Mouse (Mus musculus): ENCODE data around the gene Phc2.
A peak's percentile ranks its signal among the peaks of the same experiment; 100 is the strongest.

Gene Phc2

GRCm38 (mm10) chr4:128787023-128787939 is 132.8 kb downstream of the Phc2 start:
- DNase-seq = no peak

DNA sequence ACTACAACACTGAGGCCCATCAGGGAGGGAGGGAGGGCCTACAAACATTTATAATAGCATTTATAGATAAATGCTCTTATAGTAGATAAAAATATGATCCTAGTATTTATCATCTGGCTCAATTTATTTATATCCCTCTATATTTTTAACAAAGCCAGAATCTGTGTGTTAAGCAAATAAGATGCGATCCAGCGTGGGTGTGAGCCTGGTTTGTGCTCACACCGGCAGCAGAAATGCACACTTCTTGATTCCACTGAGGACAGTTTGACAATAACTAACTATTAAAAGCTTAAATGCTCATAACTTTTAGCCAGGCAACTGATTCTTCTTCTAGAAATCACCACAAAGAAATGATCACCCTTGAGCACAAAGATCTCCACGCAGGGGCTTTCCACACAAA is 133.6 kb downstream of the Phc2 start:
- DNase-seq = no peak

- DNase-seq = peak; percentile 71 to 82
These were observed 135.1 kb downstream of the Phc2 start for GRCm38 (mm10) chr4:128789646-128790045.

- peak in 1 of 2 experiments; percentile 26 for DNase-seq
These were observed 139.2 kb downstream of the Phc2 start for GRCm38 (mm10) chr4:128793710-128794109.

GRCm38 (mm10) chr4:128794198-128794597 is 139.7 kb downstream of the Phc2 start:
- DNase-seq = peak; percentile 62 to 77

DNA sequence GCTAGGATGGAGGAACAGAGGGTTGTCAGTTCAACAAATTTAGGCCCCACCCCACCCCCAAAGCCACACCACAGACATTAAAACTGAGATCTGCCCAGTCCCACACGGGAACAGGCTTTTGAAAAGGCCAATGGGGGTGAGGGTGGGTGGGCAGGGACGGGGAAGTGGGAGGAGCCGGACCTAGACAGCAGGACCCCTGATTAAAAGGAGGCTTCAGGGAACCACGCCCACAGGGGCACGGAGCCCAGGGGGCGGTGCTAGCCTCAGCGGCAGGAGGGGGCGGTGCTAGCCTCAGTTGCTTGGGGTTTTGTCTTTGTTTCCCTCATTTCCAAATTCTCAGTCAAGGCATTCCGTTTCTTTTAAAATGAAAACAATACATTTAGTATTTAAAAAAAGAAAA is 141.1 kb downstream of the Phc2 start:
- peak; percentile 72 to 73 for DNase-seq

DNA sequence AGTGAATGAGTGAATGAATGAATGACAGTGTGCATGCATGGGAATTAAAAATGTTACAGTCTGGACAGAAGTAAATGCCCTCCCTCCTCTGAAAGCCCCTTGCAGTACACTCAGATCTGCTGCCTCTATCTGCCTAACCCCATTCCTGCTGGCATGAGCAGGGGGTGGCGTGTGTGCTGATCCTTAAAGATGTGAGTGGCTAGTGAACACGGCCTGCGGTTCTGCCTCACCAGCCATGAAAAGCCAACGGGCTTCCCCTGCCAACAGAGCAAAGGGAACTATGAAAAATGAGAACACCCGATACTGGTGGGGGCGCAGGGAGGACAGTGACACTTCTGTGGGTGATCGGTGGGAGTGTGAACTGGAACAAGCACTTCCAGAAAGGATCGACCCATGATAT is 142.3 kb downstream of the Phc2 start:
- DNase-seq = peak in 1 of 2 experiments; percentile 51

- no peak for DNase-seq
These were observed 147.4 kb downstream of the Phc2 start for GRCm38 (mm10) chr4:128801675-128802465.
